Mouse (Mus musculus) spleen, postnatal 14 days (tissue): ENCODE measurements around the gene Tnfsf13.
"Not testable (repeated sequence)": the region's sequence is repeated elsewhere in the genome, so short reads cannot be mapped to it uniquely, and the experiment has no call there.

Experiments used
- DNase-seq, 2 experiments: peaks; one replicate each; pipeline ENCODE4 v3.0.0; 2021 to 2022; ENCODE audit warnings: low spot score in 2 of 2

Gene Tnfsf13

GRCm38 (mm10) chr11:69703814-69704612 lies 18.4 kb upstream of the Tnfsf13 start:
- no peak for DNase-seq

DNA sequence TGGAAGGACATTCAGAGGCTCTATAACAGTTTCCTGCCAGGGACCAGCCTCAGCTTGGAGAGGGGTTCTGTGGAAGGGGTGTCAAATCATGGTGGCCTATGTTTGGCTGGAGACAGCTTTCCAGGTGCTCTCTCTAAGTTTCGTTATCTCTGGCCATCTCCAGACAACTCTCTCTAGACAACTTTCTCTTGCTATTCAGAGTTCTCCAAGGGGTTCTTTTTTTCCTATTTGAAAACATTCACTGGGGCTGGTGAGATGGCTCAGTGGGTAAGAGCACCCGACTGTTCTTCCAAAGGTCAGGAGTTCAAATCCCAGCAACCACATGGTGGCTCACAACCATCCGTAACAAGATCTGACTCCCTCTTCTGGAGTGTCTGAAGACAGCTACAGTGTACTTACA lies 17.8 kb upstream of the Tnfsf13 start:
- DNase-seq: not testable (repeated sequence)

- not testable (repeated sequence) for DNase-seq
Observed at GRCm38 (mm10) chr11:69702886-69703285, 17.3 kb upstream of the Tnfsf13 start.

- no peak for DNase-seq
Observed at GRCm38 (mm10) chr11:69699595-69699994, 14.0 kb upstream of the Tnfsf13 start.

- no peak for DNase-seq
Observed at GRCm38 (mm10) chr11:69698574-69698973, 13.0 kb upstream of the Tnfsf13 start.

- no peak for DNase-seq
Observed at GRCm38 (mm10) chr11:69697396-69697795, 11.8 kb upstream of the Tnfsf13 start.

DNA sequence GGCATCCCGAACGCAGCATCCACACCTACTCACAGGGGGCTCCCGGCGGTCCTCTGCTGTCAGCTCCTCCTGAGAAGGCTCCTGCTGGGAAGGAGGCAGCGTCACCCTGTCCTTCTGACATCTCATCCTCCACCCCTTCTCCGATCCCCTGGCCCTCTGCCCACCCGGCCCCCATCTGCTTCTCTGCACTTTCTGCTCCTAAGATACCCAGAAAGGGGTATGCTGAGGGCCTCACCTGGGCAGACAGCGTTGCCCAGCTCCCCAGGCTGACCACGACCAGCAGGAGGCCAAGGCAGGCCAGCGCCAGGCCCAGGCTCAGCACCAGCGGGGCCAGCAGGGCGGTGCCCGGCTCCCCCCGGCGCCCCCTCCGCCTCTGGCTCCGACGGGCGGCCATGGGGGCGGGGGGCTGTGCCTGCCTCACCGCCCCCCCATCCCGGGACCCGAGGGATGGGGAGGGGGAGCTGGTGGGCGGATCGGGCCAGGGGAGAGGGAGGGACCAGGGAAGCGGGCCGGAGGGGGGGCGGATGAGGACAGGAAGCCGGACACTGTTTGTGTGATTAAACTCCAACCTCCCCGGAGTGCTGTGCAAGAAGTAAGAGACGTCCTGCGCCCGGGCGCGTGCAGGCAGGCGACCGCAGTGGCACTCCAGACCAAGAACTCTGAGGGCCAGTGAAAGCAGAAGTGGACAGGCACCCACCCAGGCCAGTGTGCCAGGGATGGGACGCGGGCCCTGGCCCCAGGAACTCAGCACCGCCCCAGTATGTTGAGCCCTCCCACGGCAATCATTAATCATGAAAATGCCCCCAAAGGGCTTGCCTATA lies 10.0 kb upstream of the Tnfsf13 start, which contains the start of the genes Tnfsf12 and Tnfsfm13:
Gene Tnfsf12, minus strand, starts transcription at position 489 of the 821 bp plus-strand sequence.
Gene Tnfsfm13, minus strand, starts transcription at position 738 of the 821 bp plus-strand sequence.
- DNase-seq: no peak

DNA sequence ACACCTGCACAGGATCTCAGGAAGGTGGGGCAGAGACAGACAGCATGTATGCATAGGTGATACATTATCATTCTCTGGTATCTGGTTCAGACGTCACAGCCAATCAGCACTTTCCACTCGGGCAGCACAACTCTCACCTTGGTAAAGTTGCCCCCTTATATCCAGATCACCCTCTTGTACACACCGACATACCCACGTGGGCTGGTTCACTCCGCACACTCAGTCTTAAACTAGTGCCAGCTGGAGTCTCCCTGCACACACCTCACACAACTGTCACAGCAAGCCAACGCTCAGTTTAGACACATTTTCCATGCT lies 9.4 kb upstream of the Tnfsf13 start:
- DNase-seq: no peak

- DNase-seq: no peak
Observed at GRCm38 (mm10) chr11:69693421-69693965, 7.9 kb upstream of the Tnfsf13 start.

DNA sequence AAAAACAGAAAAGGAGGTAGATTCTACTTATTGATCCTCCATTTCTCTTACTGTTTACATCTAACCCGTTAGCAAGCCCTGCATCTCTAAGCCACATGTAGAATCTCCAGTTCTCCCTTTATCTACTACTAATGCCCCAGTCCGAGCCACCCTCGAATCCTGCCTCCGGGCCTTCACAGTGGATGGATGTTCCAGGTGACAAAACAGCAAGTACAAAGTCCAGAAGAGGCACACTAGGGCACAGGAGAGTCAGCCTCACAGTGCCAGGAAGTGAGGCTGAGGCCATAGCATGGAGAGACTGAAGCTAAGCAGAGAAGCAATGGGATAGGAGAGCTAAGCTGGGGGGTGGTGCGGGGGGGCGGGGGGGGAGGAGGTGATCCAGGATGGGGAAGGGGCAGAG lies 7.3 kb upstream of the Tnfsf13 start:
- DNase-seq: no peak

- no peak for DNase-seq
Observed at GRCm38 (mm10) chr11:69692196-69692811, 6.7 kb upstream of the Tnfsf13 start.

GRCm38 (mm10) chr11:69689891-69690290 lies 4.3 kb upstream of the Tnfsf13 start:
- no peak for DNase-seq

DNA sequence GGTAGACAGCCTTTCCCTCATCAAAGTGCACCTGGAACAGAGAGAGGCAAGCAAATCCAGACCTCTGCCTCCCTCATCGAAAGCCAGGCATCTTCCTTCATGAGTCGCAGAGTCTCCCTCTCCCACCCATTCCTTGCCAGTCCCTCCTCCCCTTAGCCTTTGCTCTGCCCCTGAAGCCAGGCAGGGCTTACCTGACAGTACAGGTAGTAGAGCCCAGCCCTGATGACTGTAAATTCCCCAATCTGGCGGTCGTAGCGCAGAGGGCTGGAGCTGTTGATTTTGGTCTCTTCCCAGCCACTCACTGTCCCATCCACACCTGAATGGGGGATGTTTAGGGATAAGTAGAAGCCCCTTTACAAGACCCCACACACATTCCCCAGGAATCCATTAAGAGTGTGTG lies 1.5 kb upstream of the Tnfsf13 start:
- DNase-seq: no peak

GRCm38 (mm10) chr11:69686377-69686776 lies 793 bp upstream of the Tnfsf13 start:
- DNase-seq: no peak

- DNase-seq: no peak
Observed at GRCm38 (mm10) chr11:69684936-69685335, 648 bp downstream of the Tnfsf13 start.

- DNase-seq: no peak
Observed at GRCm38 (mm10) chr11:69684128-69684745, 1.3 kb downstream of the Tnfsf13 start.

- DNase-seq: no peak
Observed at GRCm38 (mm10) chr11:69683576-69683975, 2.0 kb downstream of the Tnfsf13 start.

DNA sequence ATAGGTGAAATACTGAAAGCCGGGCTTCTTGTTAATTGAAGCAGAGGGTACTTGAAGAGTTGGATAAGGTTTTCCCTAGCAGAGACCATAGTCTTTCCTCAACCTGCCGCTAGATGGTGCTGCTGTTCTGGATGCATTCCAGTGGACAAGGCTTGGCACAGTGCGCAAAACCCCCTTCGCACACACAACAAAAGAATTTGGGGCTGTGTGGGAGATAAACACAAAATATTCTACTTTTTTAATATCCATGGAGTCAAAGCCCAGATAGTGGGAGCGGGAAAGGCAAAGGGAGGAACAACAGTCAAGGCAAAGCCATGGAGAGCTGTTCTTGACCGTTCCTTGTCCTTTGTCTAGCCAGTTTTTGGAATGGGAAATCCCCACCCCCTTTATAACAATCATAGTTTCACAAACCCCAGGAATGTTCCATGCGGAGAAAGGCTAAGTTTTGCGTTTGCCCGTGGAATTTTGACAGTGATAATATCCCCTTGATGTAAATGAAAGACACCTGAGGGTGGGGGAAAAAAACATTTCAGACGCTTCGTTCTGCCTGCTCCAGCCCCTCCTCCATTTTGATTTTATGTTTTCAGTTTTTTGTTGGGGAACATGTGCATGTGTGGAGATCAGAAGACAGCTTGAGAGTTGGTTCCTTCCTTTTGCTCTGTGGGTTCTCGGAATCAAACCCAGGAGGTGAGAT lies 2.6 kb downstream of the Tnfsf13 start:
- peak; percentile 73 to 86 for DNase-seq

GRCm38 (mm10) chr11:69682209-69682839 lies 3.3 kb downstream of the Tnfsf13 start:
- no peak for DNase-seq
